Mouse (Mus musculus) spleen, adult 2 months (tissue): ENCODE measurements around the gene Prrt1.

Experiments
- CTCF ChIP-seq: fragments of 200-500 bp; IDR thresholded peaks from 2 replicates; pipeline ENCODE4 v1.5.1; 2011; ENCODE audit warnings: mild to moderate bottlenecking, inconsistent platforms; ENCODE audit not compliant: insufficient read depth, insufficient read length, insufficient replicate concordance; ENCODE audit errors: extremely low read depth
- POLR2A ChIP-seq: fragments of 200-500 bp; IDR thresholded peaks from 2 replicates; pipeline ENCODE4 v1.6.1; 2011; ENCODE audit warnings: low read depth, low read length, inconsistent platforms

- TF ChIP-seq CTCF = no peak
- TF ChIP-seq POLR2A = no peak
Measured at GRCm38 (mm10) chr17:34585121-34585520, 44.2 kb upstream of the Prrt1 start.
